Mouse (Mus musculus) liver, embryonic 14.5 days (tissue): ENCODE data around the gene Ptpra. TPM values are rescaled to one million over a fixed set of nuclear protein-coding genes. Genes with fewer than 3 reads are reported as not detected.

ENCODE experiments used
- ATAC-seq: fragments of 200-750 bp; cut with Nextera tagmentation; 2 replicates; pipeline ENCODE4 v1.8.0; 2017; ENCODE audit warnings: moderate number of reproducible peaks, mild to moderate bottlenecking, moderate library complexity; ENCODE audit not compliant: insufficient read depth
- DNase-seq, 3 experiments: peaks; one replicate each; pipeline ENCODE4 v3.0.0-alpha.2; 2012 to 2013; ENCODE audit warnings: low read depth in 3 of 3, low spot score in 3 of 3
- H3K27ac ChIP-seq: fragments of 300-500 bp; sonication (generic); 2 replicates; pipeline ENCODE4 v1.5.1; 2014; ENCODE audit warnings: moderate library complexity, mild to moderate bottlenecking, control low read depth, inconsistent platforms
- H3K27me3 ChIP-seq: fragments of 300-500 bp; sonication (generic); 2 replicates; pipeline ENCODE4 v1.6.1; 2014; ENCODE audit warnings: mild to moderate bottlenecking, low read length, moderate library complexity; ENCODE audit not compliant: control insufficient read depth, insufficient read depth
- H3K36me3 ChIP-seq: fragments of 300-500 bp; sonication (generic); replicated peaks from 2 replicates; pipeline ENCODE4 v1.6.1; 2014; ENCODE audit warnings: low read depth; ENCODE audit not compliant: control insufficient read depth, insufficient read depth
- H3K4me1 ChIP-seq, 2 experiments: fragments of 200-500 bp in 1 of 2; fragments of 300-500 bp in 1 of 2; sonication (generic) in 1 of 2; replicated peaks; 2 replicates each; pipeline ENCODE4 v1.6.1; 2012 to 2014; ENCODE audit warnings: antibody characterized with exemption in 1 of 2, inconsistent platforms in 1 of 2, low read length in 1 of 2; ENCODE audit not compliant: control insufficient read depth in 2 of 2, insufficient read depth in 2 of 2
- H3K4me2 ChIP-seq: fragments of 300-500 bp; sonication (generic); 2 replicates; pipeline ENCODE4 v1.6.1; 2014; ENCODE audit warnings: low read depth, mild to moderate bottlenecking, control low read depth, moderate library complexity
- H3K4me3 ChIP-seq, 2 experiments: fragments of 200-500 bp in 1 of 2; fragments of 300-500 bp in 1 of 2; sonication (generic) in 1 of 2; 2 replicates each; pipeline ENCODE4 v1.5.1; 2012 to 2014; ENCODE audit warnings: low read depth in 2 of 2, low read length in 2 of 2, mild to moderate bottlenecking in 2 of 2, control low read depth in 1 of 2, inconsistent platforms in 1 of 2, moderate library complexity in 1 of 2; ENCODE audit not compliant: insufficient read depth in 1 of 2
- H3K9ac ChIP-seq: fragments of 300-500 bp; sonication (generic); replicated peaks from 2 replicates; pipeline ENCODE4 v1.6.1; 2014; ENCODE audit warnings: mild to moderate bottlenecking, control low read depth, moderate library complexity
- H3K9me3 ChIP-seq: fragments of 300-500 bp; sonication (generic); 2 replicates; pipeline ENCODE4 v1.6.1; 2016; ENCODE audit warnings: low read length, mixed read lengths; ENCODE audit not compliant: control insufficient read depth
- CTCF ChIP-seq: IDR thresholded peaks from 2 replicates; pipeline ENCODE4 v1.5.1; 2016; ENCODE audit warnings: antibody characterized with exemption, low read depth, control low read depth
- EP300 ChIP-seq: IDR thresholded peaks from 2 replicates; pipeline ENCODE4 v1.6.1; 2016; ENCODE audit warnings: antibody characterized with exemption, low read depth
- WGBS: fragments of 180-500 bp; shearing (Covaris S2); extraction: QIAGEN DNeasy Blood & Tissue Kit; methylation state at CpG from one replicate; pipeline ENCODE4 v1.1.7; 2014; ENCODE audit not compliant: insufficient replicate concordance; 5-methylcytosine and 5-hydroxymethylcytosine counted together
- microRNA-seq: library from miRNA; unstranded; fragments of <30 nt; microRNA quantifications from one replicate; pipeline ENCODE4, GENCODE M21; 2016
- polyA plus RNA-seq, 2 experiments: library from polyadenylated mRNA; depleted of rRNA in 1 of 2; stranded (reverse) in 1 of 2; unstranded in 1 of 2; fragments of >200 nt; fragmentation: Nextera tagmentation in 1 of 2; extraction: Ambion mirVana in 1 of 2; gene quantifications; 2 replicates each; pipeline versions ENCODE4 v1.2.1 to v1.2.3; 2012 to 2014

Ptpra gene
- polyA plus RNA-seq, 2 experiments, result 19.3 to 29.6 TPM

DNA sequence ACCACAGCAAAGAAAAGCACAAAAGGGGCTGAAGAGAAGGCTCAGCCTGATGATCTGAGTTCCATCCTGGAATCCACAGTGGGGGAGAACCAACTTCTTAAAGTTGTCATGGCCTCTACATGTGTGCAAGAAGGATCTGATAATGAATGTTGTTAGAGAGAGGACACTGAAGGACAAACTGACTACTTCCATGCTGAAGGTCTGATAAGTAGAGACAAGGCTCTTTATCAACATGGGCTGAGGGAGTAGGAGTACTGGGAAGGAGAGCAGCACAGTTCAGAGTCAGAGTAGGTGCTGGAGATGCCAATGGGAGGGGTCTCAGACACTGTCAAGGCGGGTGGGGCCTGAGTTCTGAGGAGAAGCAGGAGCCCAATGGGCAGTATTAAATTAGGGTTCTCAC is 145.5 kb downstream of the Ptpra start:
- TF ChIP-seq EP300 (no peak), CTCF (no peak)
- Histone ChIP-seq H3K36me3 (no peaks in the 10 kb centered on the region; the same call in none of the 2 replicates), H3K4me1 (no peaks in the 10 kb centered on the region), H3K27ac (no peak overlapping the region), H3K4me2 (no peak overlapping the region), H3K9ac (no peak overlapping the region), H3K9me3 (no peaks in the 10 kb centered on the region), H3K27me3 (no peaks in the 10 kb centered on the region), H3K4me3 (no peak overlapping the region)
- ATAC-seq, result no peak; the same call in 1 of the 2 replicates
- 42% methylated on average over 1 of the region's 1 CpGs for WGBS
- no peak for DNase-seq

DNA sequence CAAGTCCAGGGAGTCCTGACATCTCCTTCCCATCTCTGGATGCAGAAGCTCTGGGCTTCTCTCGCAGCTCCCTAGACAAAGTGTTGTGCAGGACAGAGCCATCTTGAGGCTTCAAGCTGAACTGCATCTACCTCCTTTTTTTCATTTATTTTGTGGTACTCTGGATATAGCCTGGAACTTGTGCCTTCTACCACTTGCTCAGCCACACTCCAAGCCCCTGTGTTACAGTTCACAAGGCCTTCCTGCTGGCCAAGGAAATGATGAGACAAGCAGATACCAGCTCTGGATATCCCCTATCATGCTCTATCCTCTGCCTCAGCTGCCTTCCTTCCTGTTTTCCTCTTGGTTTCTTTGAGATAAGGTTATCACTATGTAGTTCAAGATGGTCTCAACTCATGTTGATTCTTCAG is 147.5 kb downstream of the Ptpra start:
- H3K36me3 ChIP-seq, result no peaks in the 10 kb centered on the region; the same call in none of the 2 replicates
- no peak overlapping the region for H3K4me2 ChIP-seq
- no peaks in the 10 kb centered on the region for H3K4me1 ChIP-seq
- no peaks in the 10 kb centered on the region for H3K27me3 ChIP-seq
- H3K9me3 ChIP-seq, result no peaks in the 10 kb centered on the region
- 10% methylated on average over 1 of the region's 1 CpGs for WGBS
- H3K4me3 ChIP-seq, result no peak overlapping the region
- no peak overlapping the region for H3K27ac ChIP-seq
- no peak for TF ChIP-seq EP300
- TF ChIP-seq CTCF, result peak; percentile 69
- ATAC-seq (no peak; the same call in 1 of the 2 replicates), DNase-seq (peak in 1 of 3 experiments; percentile 17)
- H3K9ac ChIP-seq, result no peak overlapping the region

DNA sequence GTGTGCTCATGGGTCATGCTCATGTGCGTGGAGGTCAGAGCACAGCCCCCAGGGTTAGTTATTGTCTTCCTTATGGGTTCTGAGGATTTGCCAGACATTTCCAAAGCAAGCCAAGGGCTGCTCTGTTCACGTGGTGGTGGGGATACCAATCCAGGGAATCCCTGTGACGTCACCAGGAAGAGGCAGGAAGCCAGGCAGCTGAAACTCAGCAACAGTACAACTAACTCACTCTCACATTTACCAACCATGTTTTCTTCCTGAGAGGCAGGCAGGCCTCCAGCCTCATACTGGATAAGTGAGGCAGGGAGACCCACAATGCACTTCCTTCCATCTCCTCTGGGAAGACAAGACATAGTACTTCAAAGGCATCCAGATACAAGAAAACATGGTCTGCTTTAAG is 148.3 kb downstream of the Ptpra start:
- DNase-seq (no peak), ATAC-seq (no peak)
- no peak for TF ChIP-seq EP300
- no peak for TF ChIP-seq CTCF
- Histone ChIP-seq H3K9me3 (no peaks in the 10 kb centered on the region), H3K27me3 (no peaks in the 10 kb centered on the region), H3K4me2 (no peak overlapping the region), H3K27ac (no peak overlapping the region), H3K9ac (no peak overlapping the region), H3K4me1 (no peaks in the 10 kb centered on the region), H3K4me3 (no peak overlapping the region), H3K36me3 (peaks cover 2% of the 10 kb centered on the region)
- WGBS, result 68% methylated on average over 3 of the region's 3 CpGs

DNA sequence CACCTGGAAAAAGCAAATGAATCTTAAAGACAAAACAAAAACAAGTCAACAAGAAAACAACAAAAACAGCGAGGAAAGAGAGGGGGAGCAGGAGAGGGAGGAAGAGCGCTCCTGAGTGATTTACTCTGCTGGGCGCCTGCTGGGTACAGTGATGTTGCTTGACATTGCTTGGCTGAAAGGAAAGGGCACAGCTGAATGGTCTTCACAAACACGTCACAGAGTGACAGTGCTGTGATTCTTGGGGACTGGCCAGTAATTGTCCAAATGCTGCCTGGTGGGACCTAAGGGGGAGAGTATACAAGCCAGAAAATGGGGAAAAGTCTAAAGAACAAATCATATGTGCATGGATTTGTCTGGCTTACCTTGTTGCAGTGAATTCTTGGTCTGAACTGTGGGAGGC is 152.1 kb downstream of the Ptpra start:
- Histone ChIP-seq H3K36me3 (peaks cover 4% of the 10 kb centered on the region; the same call in 1 of the 2 replicates), H3K27ac (no peak overlapping the region), H3K4me3 (no peak overlapping the region), H3K4me1 (no peaks in the 10 kb centered on the region), H3K4me2 (no peak overlapping the region), H3K27me3 (no peaks in the 10 kb centered on the region), H3K9me3 (no peaks in the 10 kb centered on the region), H3K9ac (no peak overlapping the region)
- TF ChIP-seq CTCF, result no peak
- TF ChIP-seq EP300, result no peak
- ATAC-seq (no peak), DNase-seq (no peak)
- 86% methylated on average over 4 of the region's 4 CpGs for WGBS

Small RNA genes lying within 50 kb of the gene (microRNA-seq; reads per million reads assigned to microRNA genes)
- not detected for gene Gm23876

Other genes starting within 250 kb of the Ptpra start
- 109 and 201 TPM in 2 replicates for gene Nop56, start 175.8 kb upstream of the Ptpra start, polyA plus RNA-seq (2012; rRNA removed)
- gene Nop56, start 175.8 kb upstream of the Ptpra start, polyA plus RNA-seq (2014; fragmentation: Nextera tagmentation; extraction: Ambion mirVana), result 181 and 182 TPM in 2 replicates
- 71.8 and 104 TPM in 2 replicates for gene Idh3b, start 165.7 kb upstream of the Ptpra start, polyA plus RNA-seq (2012; rRNA removed)
- 95.1 and 105 TPM in 2 replicates for gene Idh3b, start 165.7 kb upstream of the Ptpra start, polyA plus RNA-seq (2014; fragmentation: Nextera tagmentation; extraction: Ambion mirVana)
- gene Ebf4, start 155.1 kb upstream of the Ptpra start, polyA plus RNA-seq (2012; rRNA removed), result 0.32 and 0.37 TPM in 2 replicates
- 0.05 TPM in 1 of 2 replicates, not detected in the other for gene Ebf4, start 155.1 kb upstream of the Ptpra start, polyA plus RNA-seq (2014; fragmentation: Nextera tagmentation; extraction: Ambion mirVana)
- 1.3 and 2.3 TPM in 2 replicates for gene Cpxm1, start 52.7 kb upstream of the Ptpra start, polyA plus RNA-seq (2012; rRNA removed)
- 1.5 and 1.9 TPM in 2 replicates for gene Cpxm1, start 52.7 kb upstream of the Ptpra start, polyA plus RNA-seq (2014; fragmentation: Nextera tagmentation; extraction: Ambion mirVana)
- gene Gm28372, start 45.0 kb upstream of the Ptpra start, polyA plus RNA-seq (2012; rRNA removed), result not detected in 2 replicates
- gene Gm28372, start 45.0 kb upstream of the Ptpra start, polyA plus RNA-seq (2014; fragmentation: Nextera tagmentation; extraction: Ambion mirVana), result not detected in 2 replicates
- not detected in 2 replicates for gene 1700020A23Rik, start 45.0 kb upstream of the Ptpra start, polyA plus RNA-seq (2012; rRNA removed)
- not detected in 2 replicates for gene 1700020A23Rik, start 45.0 kb upstream of the Ptpra start, polyA plus RNA-seq (2014; fragmentation: Nextera tagmentation; extraction: Ambion mirVana)
- gene Tmem239, start 43.8 kb upstream of the Ptpra start, polyA plus RNA-seq (2012; rRNA removed), result not detected in 2 replicates
- gene Tmem239, start 43.8 kb upstream of the Ptpra start, polyA plus RNA-seq (2014; fragmentation: Nextera tagmentation; extraction: Ambion mirVana), result not detected in 2 replicates
- 34.1 and 38.3 TPM in 2 replicates for gene Vps16, start 25.9 kb upstream of the Ptpra start, polyA plus RNA-seq (2012; rRNA removed)
- gene Vps16, start 25.9 kb upstream of the Ptpra start, polyA plus RNA-seq (2014; fragmentation: Nextera tagmentation; extraction: Ambion mirVana), result 26.8 and 31.3 TPM in 2 replicates
- gene Pced1a, start 25.6 kb upstream of the Ptpra start, polyA plus RNA-seq (2012; rRNA removed), result 5.6 and 6.7 TPM in 2 replicates
- 2.1 and 3.3 TPM in 2 replicates for gene Pced1a, start 25.6 kb upstream of the Ptpra start, polyA plus RNA-seq (2014; fragmentation: Nextera tagmentation; extraction: Ambion mirVana)
- 22.9 and 24.8 TPM in 2 replicates for gene Mrps26, start 113.5 kb downstream of the Ptpra start, polyA plus RNA-seq (2012; rRNA removed)
- 48.3 and 48.4 TPM in 2 replicates for gene Mrps26, start 113.5 kb downstream of the Ptpra start, polyA plus RNA-seq (2014; fragmentation: Nextera tagmentation; extraction: Ambion mirVana)
- not detected in 2 replicates for gene Oxt, start 125.9 kb downstream of the Ptpra start, polyA plus RNA-seq (2012; rRNA removed)
- not detected in 2 replicates for gene Oxt, start 125.9 kb downstream of the Ptpra start, polyA plus RNA-seq (2014; fragmentation: Nextera tagmentation; extraction: Ambion mirVana)
- gene Avp, start 132.3 kb downstream of the Ptpra start, polyA plus RNA-seq (2012; rRNA removed), result not detected in 2 replicates
- not detected in 2 replicates for gene Avp, start 132.3 kb downstream of the Ptpra start, polyA plus RNA-seq (2014; fragmentation: Nextera tagmentation; extraction: Ambion mirVana)
- gene Fastkd5, start 179.7 kb downstream of the Ptpra start, polyA plus RNA-seq (2012; rRNA removed), result 2.8 and 3.6 TPM in 2 replicates
- 11.1 and 11.9 TPM in 2 replicates for gene Fastkd5, start 179.7 kb downstream of the Ptpra start, polyA plus RNA-seq (2014; fragmentation: Nextera tagmentation; extraction: Ambion mirVana)
- 3.3 and 3.4 TPM in 2 replicates for gene Ubox5, start 179.8 kb downstream of the Ptpra start, polyA plus RNA-seq (2012; rRNA removed)
- gene Ubox5, start 179.8 kb downstream of the Ptpra start, polyA plus RNA-seq (2014; fragmentation: Nextera tagmentation; extraction: Ambion mirVana), result 5.4 and 6.3 TPM in 2 replicates
- 2.1 and 2.7 TPM in 2 replicates for gene Lzts3, start 192.5 kb downstream of the Ptpra start, polyA plus RNA-seq (2012; rRNA removed)
- 0.27 and 0.42 TPM in 2 replicates for gene Lzts3, start 192.5 kb downstream of the Ptpra start, polyA plus RNA-seq (2014; fragmentation: Nextera tagmentation; extraction: Ambion mirVana)
- gene Ddrgk1, start 214.4 kb downstream of the Ptpra start, polyA plus RNA-seq (2012; rRNA removed), result 12.8 and 27.9 TPM in 2 replicates
- 34.6 and 35.4 TPM in 2 replicates for gene Ddrgk1, start 214.4 kb downstream of the Ptpra start, polyA plus RNA-seq (2014; fragmentation: Nextera tagmentation; extraction: Ambion mirVana)
- 35.0 and 35.7 TPM in 2 replicates for gene Itpa, start 217.3 kb downstream of the Ptpra start, polyA plus RNA-seq (2012; rRNA removed)
- 50.6 and 51.4 TPM in 2 replicates for gene Itpa, start 217.3 kb downstream of the Ptpra start, polyA plus RNA-seq (2014; fragmentation: Nextera tagmentation; extraction: Ambion mirVana)
- gene Slc4a11, start 247.2 kb downstream of the Ptpra start, polyA plus RNA-seq (2012; rRNA removed), result 0.09 and 0.12 TPM in 2 replicates
- 0.14 TPM in 1 of 2 replicates, not detected in the other for gene Slc4a11, start 247.2 kb downstream of the Ptpra start, polyA plus RNA-seq (2014; fragmentation: Nextera tagmentation; extraction: Ambion mirVana)